Comparison of ENCODE assay signal across 8 mouse cellular contexts in genomic region chr1:153486767-153487499, GRCm38 (mm10). TPM values are rescaled to one million over a fixed set of nuclear protein-coding genes. Genes with fewer than 3 reads are reported as not detected.
A peak's percentile ranks its signal among the peaks of the same experiment; 100 is the strongest.
DNase-seq lines count a peak whose midpoint lies in the region; ATAC-seq and TF ChIP-seq lines count a peak whose summit lies in the region.

No protein-coding gene starts in this region.

- peak overlapping the region; percentile 48 for H3K4me2 ChIP-seq in limb, embryonic 14.5 days (replicated peaks; ENCODE audit: low read depth, low read length, severe bottlenecking)
- H3K4me2 ChIP-seq in midbrain, embryonic 13.5 days (replicated peaks): peak overlapping the region; percentile 95

- no peaks in the 10 kb centered on the region for H3K27me3 ChIP-seq in limb, embryonic 14.5 days (ENCODE audit: control insufficient read depth, insufficient read depth, low read length)
- no peaks in the 10 kb centered on the region for H3K27me3 ChIP-seq in midbrain, embryonic 13.5 days
- H3K27me3 ChIP-seq in spleen, adult 2 months (ENCODE audit: control insufficient read depth, insufficient read depth, low read length): no peaks in the 10 kb centered on the region

- H3K36me3 ChIP-seq in limb, embryonic 14.5 days (ENCODE audit: control insufficient read depth, insufficient read depth, low read length): peaks cover 8% of the 10 kb centered on the region
- H3K36me3 ChIP-seq in midbrain, embryonic 13.5 days: 0 out of 2 replicates have a peak, but pooled peaks cover 8% of the 10 kb centered on the region
- peaks cover 3% of the 10 kb centered on the region for H3K36me3 ChIP-seq in spleen, adult 2 months (ENCODE audit: control insufficient read depth, insufficient read depth, low read length)

- H3K27ac ChIP-seq in gastrocnemius, adult 2 months: peak overlapping the region; percentile 94
- peak overlapping the region; percentile 83 for H3K27ac ChIP-seq in limb, embryonic 14.5 days (replicated peaks; ENCODE audit: low read depth, low read length)
- H3K27ac ChIP-seq in midbrain, embryonic 13.5 days: peak overlapping the region; percentile 96
- peak overlapping the region; percentile 90 for H3K27ac ChIP-seq in spleen, adult 2 months (ENCODE audit: insufficient read depth, low read length)

- peak; percentile 76 for ATAC-seq in limb, embryonic 14.5 days (ENCODE audit: low FRiP score, low read depth)
- ATAC-seq in midbrain, embryonic 13.5 days: peak; percentile 89

- peak overlapping the region; percentile 77 for H3K4me3 ChIP-seq in gastrocnemius, adult 2 months
- peak overlapping the region; percentile 100 for H3K4me3 ChIP-seq in limb, embryonic 14.5 days (replicated peaks; ENCODE audit: low read length)
- peak overlapping the region; percentile 99 for H3K4me3 ChIP-seq in midbrain, embryonic 13.5 days (replicated peaks)
- H3K4me3 ChIP-seq in spleen, adult 2 months (ENCODE audit: extremely low read depth, insufficient read depth, insufficient read length): peak overlapping the region; percentile 75

- under 1% methylated on average over 58 of the region's 64 CpGs for WGBS in limb, embryonic 14.5 days
- under 1% methylated on average over 57 of the region's 64 CpGs for WGBS in midbrain, embryonic 13.5 days
- whole genome bisulfite sequencing in spleen, adult 2 months: 1% methylated on average over 64 of the region's 64 CpGs

- intact Hi-C loops in gastrocnemius, adult 2 months (cut with DNase I): no loop called here
- intact Hi-C loops in gastrocnemius, postnatal 36 days (cut with DNase I): no loop called here

- H3K4me1 ChIP-seq in limb, embryonic 14.5 days (ENCODE audit: control insufficient read depth, insufficient read depth, low read length): peaks cover 21% of the 10 kb centered on the region
- peaks cover 39% of the 10 kb centered on the region for H3K4me1 ChIP-seq in midbrain, embryonic 13.5 days (replicated peaks)
- H3K4me1 ChIP-seq in spleen, adult 2 months (ENCODE audit: control insufficient read depth, insufficient read depth, insufficient read length): peaks cover 25% of the 10 kb centered on the region

- peak; percentile 68 for DNase-seq in gastrocnemius, adult 2 months
- no peak for DNase-seq in gastrocnemius, postnatal 36 days
- peak; percentile 57 for DNase-seq in c-Kit-positive CD71-positive TER-119-positive erythroid progenitor cells, embryonic 14.5 days (ENCODE audit: low spot score)
- DNase-seq in frontal cortex, postnatal 10 days (ENCODE audit: low spot score in 2 of 2): peak; percentile 37 to 71
- peak; percentile 85 for DNase-seq in induced T-regulatory cell, adult 2 months (ENCODE audit: low read depth)
- peak; percentile 40 for DNase-seq in limb, embryonic 14.5 days (ENCODE audit: low spot score)
- peak; percentile 54 to 75 for DNase-seq in spleen, adult 2 months (ENCODE audit: low read depth in 1 of 2, low spot score in 2 of 2)

- H3K9ac ChIP-seq in limb, embryonic 14.5 days (ENCODE audit: low read depth, low read length, severe bottlenecking): peak overlapping the region; percentile 95
- peak overlapping the region; percentile 99 for H3K9ac ChIP-seq in midbrain, embryonic 13.5 days (replicated peaks)

- no peaks in the 10 kb centered on the region for H3K9me3 ChIP-seq in limb, embryonic 14.5 days (ENCODE audit: control insufficient read depth, low read length)
- H3K9me3 ChIP-seq in midbrain, embryonic 13.5 days: no peaks in the 10 kb centered on the region

- no peak for TF ChIP-seq POLR2A in limb, embryonic 14.5 days (IDR thresholded peaks at IDR 0.05; ENCODE audit: borderline replicate concordance, extremely low read depth, insufficient read depth, insufficient read length)
- TF ChIP-seq POLR2A in spleen, adult 2 months (IDR thresholded peaks at IDR 0.05; ENCODE audit: low read depth, low read length): no peak; the same call in 1 of the 2 replicates

- no peak for TF ChIP-seq CTCF in gastrocnemius, adult 2 months (IDR thresholded peaks at IDR 0.05)
- TF ChIP-seq CTCF in spleen, adult 2 months (IDR thresholded peaks at IDR 0.05; ENCODE audit: extremely low read depth, insufficient read depth, insufficient read length, insufficient replicate concordance): no peak

RNA-seq across cellular contexts. Expression of gene Dhx9, which starts 0.5 kb away (rescaled TPM):
- total RNA-seq in gastrocnemius, adult 2 months (2021): 10 to 100 TPM; 26.1 to 29.5 TPM
- 10 to 100 TPM; 24.7 to 29.1 TPM for total RNA-seq in gastrocnemius, postnatal 36 days (2021)
- polyA plus RNA-seq in limb, embryonic 14.5 days (2012; rRNA removed): 104 and 143 TPM in 2 replicates
- polyA plus RNA-seq in limb, embryonic 14.5 days (2014; fragmentation: Nextera tagmentation; extraction: Ambion mirVana): 24.2 and 26.9 TPM in 2 replicates
- polyA plus RNA-seq in midbrain, embryonic 13.5 days (2015; fragmentation: Nextera tagmentation; extraction: Ambion mirVana): 51.6 and 53.7 TPM in 2 replicates
- polyA plus RNA-seq in spleen, adult 2 months (2012; rRNA removed): 8.5 and 10.9 TPM in 2 replicates

Comparison
In these comparisons a context has a peak if more than half of its experiments do, and no peak if none do; other contexts are left out.
1. DNase-seq: peak in gastrocnemius, adult 2 months (single experiment), c-Kit-positive CD71-positive TER-119-positive erythroid progenitor cells, embryonic 14.5 days (single experiment), frontal cortex, postnatal 10 days (2 of 2), induced T-regulatory cell, adult 2 months (single experiment), limb, embryonic 14.5 days (single experiment) and spleen, adult 2 months (2 of 2); none in gastrocnemius, postnatal 36 days (0 of 2).
2. Peak in every context shown above with its lines, with median percentiles within 50 percentile points of each other: H3K27ac ChIP-seq and H3K4me3 ChIP-seq.